Mouse (Mus musculus) embryo, embryonic 9.5 days (tissue): ENCODE data around the gene Uba52.
"Not testable (repeated sequence)": the region's sequence is repeated elsewhere in the genome, so short reads cannot be mapped to it uniquely, and the experiment has no call there.

Source experiments
- DNase-seq: peaks from one replicate; pipeline ENCODE4 v3.0.0-alpha.2; 2017; ENCODE audit errors: extremely low spot score

The Uba52 gene

DNA sequence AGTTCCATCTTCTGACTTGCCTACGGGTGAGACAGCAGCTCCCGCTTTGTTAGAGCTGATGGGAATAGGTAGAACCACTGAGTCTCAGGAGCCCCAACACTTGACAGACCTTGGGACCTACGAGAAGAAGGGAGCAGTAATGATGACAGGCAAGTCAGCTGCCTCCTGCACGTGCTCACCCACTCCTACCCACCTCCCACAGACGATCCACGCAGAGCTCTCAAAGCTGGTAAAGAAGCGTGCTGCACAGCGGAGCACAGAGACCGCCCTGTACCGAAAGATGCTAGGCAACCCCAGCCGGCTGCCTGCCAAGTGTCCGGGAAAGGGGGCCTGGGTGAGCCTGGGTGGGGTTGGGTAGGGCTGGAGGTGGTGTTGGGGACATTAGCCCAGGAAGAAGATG lies 23.7 kb upstream of the Uba52 start:
- DNase-seq: no peak

- DNase-seq: no peak
These were observed 19.7 kb upstream of the Uba52 start for GRCm38 (mm10) chr8:70530314-70530713.

DNA sequence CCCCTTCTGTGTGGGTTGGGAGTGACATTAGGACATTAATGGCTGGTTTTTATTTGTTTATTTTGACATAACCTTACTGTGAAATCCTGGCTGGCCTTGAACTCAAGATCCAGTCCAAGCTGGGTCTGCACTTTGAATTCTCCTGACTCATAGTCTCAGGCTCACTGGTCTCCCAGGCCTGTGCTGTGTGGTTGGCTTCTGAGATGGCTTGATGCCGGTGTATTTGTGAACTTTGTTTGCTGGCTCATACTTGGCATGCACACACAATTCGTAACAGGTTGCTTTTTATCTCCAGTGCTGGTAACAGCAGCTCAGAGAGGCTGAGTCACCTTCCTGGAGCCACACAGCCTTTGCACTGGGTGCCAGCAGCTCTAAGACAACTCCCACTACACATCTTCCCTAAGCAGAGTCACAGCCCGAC lies 19.1 kb upstream of the Uba52 start:
- DNase-seq: no peak

GRCm38 (mm10) chr8:70529299-70529698 lies 18.7 kb upstream of the Uba52 start:
- no peak for DNase-seq

DNA sequence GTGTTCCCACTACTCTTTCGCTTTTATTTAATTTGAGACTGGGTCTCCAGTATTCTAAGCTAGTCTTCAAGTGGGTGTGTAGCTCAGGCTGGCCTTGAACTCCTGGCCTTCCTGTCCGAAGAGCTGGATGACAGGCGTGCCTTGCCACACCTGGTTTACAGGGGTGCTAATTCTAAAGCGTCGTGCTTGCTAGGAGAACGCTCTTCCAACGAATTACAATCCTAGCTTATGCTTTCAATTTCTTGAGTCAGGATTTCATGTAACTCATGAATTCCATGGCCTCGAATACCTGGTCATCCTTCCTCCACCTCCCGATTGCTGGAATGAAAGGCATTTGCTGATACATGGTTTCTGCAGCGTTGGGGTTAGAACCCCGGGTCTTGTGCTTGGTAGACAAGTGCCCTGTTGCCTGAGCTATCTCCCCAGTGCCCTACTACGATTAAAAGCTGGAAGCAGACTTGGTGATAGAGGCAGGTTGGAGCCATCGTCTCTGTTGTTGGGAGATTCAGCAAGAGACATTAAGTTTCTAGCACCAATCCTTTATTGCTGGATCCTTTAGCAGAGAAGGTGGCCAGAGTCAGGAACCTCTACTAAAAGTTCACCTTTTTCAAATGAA lies 17.7 kb upstream of the Uba52 start:
- no peak for DNase-seq

DNA sequence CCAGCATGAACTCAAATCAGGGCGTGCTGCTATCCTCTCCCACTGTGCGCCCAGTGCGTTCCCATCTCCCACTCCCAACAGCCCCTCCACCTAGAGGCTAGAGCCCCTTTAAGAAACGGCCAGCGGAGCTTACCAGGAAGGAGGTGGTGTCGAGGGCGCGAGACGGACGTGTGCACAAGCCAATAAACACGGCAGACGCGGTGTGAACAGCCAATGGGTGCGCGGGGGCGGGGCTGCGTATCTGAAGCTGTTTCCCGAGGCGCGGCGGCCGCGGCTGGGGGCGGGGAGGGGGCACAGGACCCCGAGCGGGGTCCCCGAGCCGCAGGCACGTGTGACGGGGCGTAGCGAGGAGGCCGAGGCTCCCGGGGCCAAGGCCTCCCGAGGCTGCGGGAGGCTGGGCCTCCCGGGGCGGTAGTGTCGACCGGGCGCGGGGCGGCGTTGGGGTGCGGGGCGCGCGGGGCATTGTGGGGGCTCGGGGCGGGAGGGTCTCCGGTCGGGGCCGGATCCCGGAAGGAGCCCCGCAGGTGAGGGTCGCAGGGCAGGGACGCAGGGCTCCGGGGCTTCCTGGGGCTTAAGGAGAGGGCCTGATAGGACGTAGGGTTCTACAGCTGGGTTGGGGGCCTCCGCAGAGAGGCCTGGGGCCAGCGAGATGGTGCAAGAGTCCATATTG lies 17.0 kb upstream of the Uba52 start, which contains the start of the genes Fkbp8 and Kxd1:
Fkbp8 (plus strand) TSS at position 213 of the 670 bp plus-strand sequence.
Kxd1 (minus strand) TSS at position 445 of the 670 bp plus-strand sequence.
- DNase-seq: peak; percentile 99

DNA sequence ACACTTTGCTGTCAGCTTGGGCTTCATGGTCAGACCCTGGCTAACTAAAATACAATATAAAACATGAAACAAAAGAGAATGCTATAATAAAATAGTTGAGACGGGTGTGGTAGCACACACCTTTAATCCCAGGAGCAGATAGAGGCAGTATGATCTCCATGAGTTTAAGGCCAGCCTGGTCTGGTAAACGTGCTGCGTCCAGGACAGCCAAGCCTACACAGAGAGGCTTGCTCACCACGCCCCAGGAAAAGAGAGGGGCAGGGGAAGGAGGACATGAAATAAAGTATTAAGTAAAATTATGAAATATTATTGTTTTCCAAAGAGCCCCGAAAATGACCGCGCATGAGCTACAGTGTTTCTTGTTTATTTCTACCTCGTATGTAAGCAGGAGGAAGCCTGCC lies 16.5 kb upstream of the Uba52 start:
- DNase-seq: no peak

- peak; percentile 95 for DNase-seq
These were observed 12.2 kb upstream of the Uba52 start for GRCm38 (mm10) chr8:70522592-70523403.

DNA sequence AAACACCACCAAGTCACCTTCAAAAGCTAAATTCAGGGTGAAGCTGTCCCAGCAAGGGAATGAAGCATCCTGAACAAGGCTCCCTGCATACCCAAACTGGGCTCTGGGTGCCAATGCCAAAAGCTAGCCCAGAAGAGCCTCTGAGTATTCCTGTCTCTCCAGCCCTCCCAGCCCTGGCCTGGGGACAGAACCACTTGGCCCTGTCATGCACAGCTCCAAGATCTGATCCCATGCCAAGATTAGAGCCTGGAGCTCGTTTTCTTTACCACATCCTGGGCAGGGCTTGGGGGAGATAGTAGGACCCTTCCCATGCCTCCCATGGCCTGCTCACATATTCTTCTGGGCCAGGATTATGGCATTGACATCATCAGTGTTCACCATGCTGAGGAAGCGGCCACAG lies 9.0 kb upstream of the Uba52 start:
- DNase-seq: no peak

GRCm38 (mm10) chr8:70519043-70519442 lies 8.4 kb upstream of the Uba52 start:
- DNase-seq: no peak

DNA sequence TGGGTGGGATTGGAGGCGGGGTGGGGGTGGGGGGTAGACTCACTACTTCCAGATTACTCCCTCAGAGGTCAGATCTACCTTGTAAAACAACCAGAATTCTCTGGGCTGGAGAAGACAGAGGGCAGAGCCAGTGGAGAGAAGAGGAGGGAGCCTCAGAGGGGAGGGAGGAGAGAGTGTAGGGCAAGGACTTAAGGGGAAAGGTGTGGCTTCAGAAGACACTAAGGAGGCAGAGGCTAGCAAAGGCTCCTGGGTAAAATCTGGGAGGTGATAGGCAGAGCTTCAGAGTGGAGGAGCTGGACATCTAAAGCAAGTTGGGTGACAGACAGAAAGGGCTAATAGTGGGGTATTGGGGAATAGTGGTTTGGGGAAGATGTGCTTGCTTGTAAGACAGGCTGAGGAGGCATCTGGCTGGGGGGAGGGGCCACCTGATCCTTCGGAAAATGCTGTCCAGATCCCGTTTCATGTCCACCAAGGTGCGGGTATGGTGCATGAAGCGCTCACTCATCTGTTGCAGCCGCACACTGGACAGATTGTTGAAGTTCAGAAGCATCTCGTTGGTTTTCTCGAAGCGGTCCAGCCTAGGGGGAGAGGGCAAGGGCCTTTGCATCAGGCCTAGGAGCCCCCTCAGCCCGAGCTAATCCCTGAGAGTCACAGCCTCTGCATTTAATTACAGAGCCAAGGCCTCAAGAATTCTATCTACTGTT lies 7.5 kb upstream of the Uba52 start:
- DNase-seq: no peak

DNA sequence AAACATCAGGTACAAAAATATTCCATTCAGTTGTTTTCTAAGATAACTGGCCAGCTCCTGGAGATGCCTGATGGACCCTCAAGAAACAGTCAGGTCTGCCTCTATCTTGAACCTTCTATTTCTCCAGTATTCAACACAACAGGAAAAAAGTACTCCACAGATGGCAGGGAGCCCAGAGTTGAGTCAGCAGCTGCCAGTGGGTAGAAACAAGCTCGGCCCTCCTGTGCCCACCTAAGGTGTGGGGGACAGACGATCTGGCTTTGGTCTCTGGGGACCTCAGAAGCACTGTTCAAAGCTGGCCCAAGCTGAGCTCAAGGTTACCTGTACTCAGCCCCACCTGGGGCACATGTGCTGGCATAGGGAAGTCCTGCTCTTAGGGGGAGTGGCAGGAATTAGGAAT lies 2.8 kb upstream of the Uba52 start:
- no peak for DNase-seq

- no peak for DNase-seq
These were observed 1.8 kb upstream of the Uba52 start for GRCm38 (mm10) chr8:70512253-70512903.

DNA sequence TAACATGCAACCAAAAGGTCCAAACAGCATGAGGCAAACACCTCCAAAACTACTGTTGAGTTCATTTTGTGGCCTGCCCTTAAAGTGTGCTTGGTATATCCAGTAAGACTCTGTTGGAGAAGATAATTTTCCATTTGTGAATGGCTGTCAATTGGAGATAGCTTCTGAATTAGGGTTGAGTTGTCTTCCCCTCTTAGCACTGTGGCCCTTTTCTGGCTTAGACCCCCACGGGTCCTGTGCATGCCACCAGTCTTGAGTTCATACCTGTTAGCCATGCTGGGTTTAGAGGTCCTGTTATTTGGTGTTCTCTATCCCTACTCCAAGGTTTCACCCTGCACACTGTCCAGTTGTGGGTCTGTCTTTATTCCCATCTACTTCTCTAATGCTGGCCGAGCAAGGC lies 1.2 kb upstream of the Uba52 start:
- DNase-seq: no peak

DNA sequence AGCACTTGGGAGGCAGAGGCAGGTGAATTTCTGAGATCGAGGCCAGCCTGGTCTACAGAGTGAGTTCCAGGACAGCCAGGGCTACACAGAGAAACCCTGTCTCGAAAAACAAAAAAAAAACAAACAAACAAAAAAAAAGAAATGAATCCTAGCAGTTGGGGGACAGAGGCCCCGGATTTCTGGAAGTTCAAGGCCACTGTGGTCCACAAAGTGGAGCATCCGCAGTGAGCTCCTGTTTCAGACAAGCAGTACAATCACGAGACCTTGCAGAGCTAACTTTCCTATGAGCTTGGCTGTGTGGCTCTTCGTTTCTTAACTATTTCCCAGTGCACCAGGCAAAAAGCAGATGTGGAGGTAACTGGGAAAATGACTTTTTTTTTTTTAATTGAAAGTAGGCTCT lies 573 bp upstream of the Uba52 start:
- not testable (repeated sequence) for DNase-seq

- DNase-seq: no peak
These were observed 1.2 kb downstream of the Uba52 start for GRCm38 (mm10) chr8:70509281-70509952.

DNA sequence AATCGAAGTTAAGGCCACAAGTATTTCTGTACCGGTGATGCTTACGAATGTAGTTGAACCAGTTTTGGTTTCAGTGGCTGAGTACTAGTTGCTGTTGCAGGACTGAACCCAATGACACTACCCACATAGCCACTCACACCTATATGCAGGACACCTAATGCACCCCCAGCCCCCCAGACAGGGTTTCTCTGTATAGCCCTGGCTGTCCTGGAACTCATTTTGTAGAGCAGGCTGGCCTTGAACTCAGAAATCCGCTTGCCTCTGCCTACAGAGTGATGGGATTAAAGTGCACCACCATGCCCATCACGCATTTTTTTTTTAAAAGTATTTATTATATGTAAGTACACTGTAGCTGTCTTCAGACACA lies 3.6 kb downstream of the Uba52 start:
- no peak for DNase-seq

- peak; percentile 98 for DNase-seq
These were observed 4.1 kb downstream of the Uba52 start, which contains the start of gene Rex1bd for GRCm38 (mm10) chr8:70506328-70507026. Gene Rex1bd (minus strand): TSS chr8:70506752.

- no peak for DNase-seq
These were observed 4.8 kb downstream of the Uba52 start for GRCm38 (mm10) chr8:70505698-70506327.

GRCm38 (mm10) chr8:70504851-70505250 lies 5.8 kb downstream of the Uba52 start:
- DNase-seq: peak; percentile 87
